Mouse (Mus musculus) forebrain, postnatal 0 days (tissue): ENCODE measurements around the gene Alg12. TPM values are rescaled to one million over a fixed set of nuclear protein-coding genes. Genes with fewer than 3 reads are reported as not detected.
A peak's percentile ranks its signal among the peaks of the same experiment; 100 is the strongest.

Experiments used
- ATAC-seq: fragments of 200-750 bp; cut with Nextera tagmentation; 2 replicates; pipeline ENCODE4 v1.8.0; 2017; ENCODE audit warnings: mild to moderate bottlenecking, moderate library complexity
- DNase-seq: peaks from one replicate; pipeline ENCODE4 v3.0.0-alpha.2; 2015
- H3K27ac ChIP-seq: fragments of 300-500 bp; sonication (generic); 2 replicates; pipeline ENCODE4 v1.5.1; 2014; ENCODE audit warnings: low read depth, mild to moderate bottlenecking, antibody characterized with exemption, low read length, moderate library complexity, mixed read lengths
- H3K27me3 ChIP-seq: fragments of 300-500 bp; sonication (generic); 2 replicates; pipeline ENCODE4 v1.6.1; 2014; ENCODE audit warnings: mild to moderate bottlenecking, low read length, mixed read lengths; ENCODE audit not compliant: insufficient read depth
- H3K36me3 ChIP-seq: fragments of 300-500 bp; sonication (generic); 2 replicates; pipeline ENCODE4 v1.6.1; 2014; ENCODE audit warnings: mild to moderate bottlenecking, moderate library complexity; ENCODE audit not compliant: insufficient read depth
- H3K4me1 ChIP-seq: fragments of 300-500 bp; sonication (generic); 2 replicates; pipeline ENCODE4 v1.6.1; 2014; ENCODE audit warnings: antibody characterized with exemption; ENCODE audit not compliant: insufficient read depth
- H3K4me2 ChIP-seq: fragments of 300-500 bp; sonication (generic); 2 replicates; pipeline ENCODE4 v1.6.1; 2014; ENCODE audit warnings: low read depth, mild to moderate bottlenecking, moderate library complexity
- H3K4me3 ChIP-seq: fragments of 300-500 bp; sonication (generic); 2 replicates; pipeline ENCODE4 v1.5.1; 2014; ENCODE audit warnings: low read depth, low read length, mixed read lengths
- H3K9ac ChIP-seq: fragments of 300-500 bp; sonication (generic); 2 replicates; pipeline ENCODE4 v1.6.1; 2014; ENCODE audit warnings: mild to moderate bottlenecking
- H3K9me3 ChIP-seq: fragments of 300-500 bp; sonication (generic); 2 replicates; pipeline ENCODE4 v1.6.1; 2016; ENCODE audit warnings: low read length
- CTCF ChIP-seq: sonication (generic); IDR thresholded peaks from 2 replicates; pipeline ENCODE4 v1.5.1; 2016; ENCODE audit warnings: antibody characterized with exemption, control low read depth, low read depth
- WGBS: fragments of 180-500 bp; shearing (Covaris S2); extraction: QIAGEN DNeasy Blood & Tissue Kit; methylation state at CpG from one replicate; pipeline ENCODE4 v1.1.7; 2014; 5-methylcytosine and 5-hydroxymethylcytosine counted together
- polyA plus RNA-seq: library from polyadenylated mRNA; unstranded; fragments of >200 nt; fragmentation: Nextera tagmentation; extraction: Ambion mirVana; gene quantifications from 2 replicates; pipeline ENCODE4 v1.2.1, GENCODE M21; 2015
- total RNA-seq: library from RNA; depleted of rRNA; stranded (reverse); fragments of >200 nt; gene quantifications from 2 replicates; pipeline ENCODE4 v1.2.3, GENCODE M21; 2014; rRNA removed

Alg12 gene
- total RNA-seq: 10.2 and 11.9 TPM in 2 replicates
- 5.5 and 7.6 TPM in 2 replicates for polyA plus RNA-seq

- peaks cover 39% of the 10 kb centered on the region for H3K36me3 ChIP-seq
- under 1% methylated on average over 81 of the region's 88 CpGs for WGBS
- H3K27me3 ChIP-seq: no peaks in the 10 kb centered on the region
- TF ChIP-seq CTCF: no peak
- ATAC-seq: peak; percentile 99
- H3K27ac ChIP-seq: peak within 1 kb of the TSS; percentile 80
- H3K4me3 ChIP-seq: peak within 1 kb of the TSS; percentile 88
- no peaks in the 10 kb centered on the region for H3K9me3 ChIP-seq
- DNase-seq: peak; percentile 99
- peak within 1 kb of the TSS; percentile 89 for H3K4me2 ChIP-seq
- peak within 1 kb of the TSS; percentile 74 for H3K9ac ChIP-seq
- H3K4me1 ChIP-seq: peaks cover 11% of the 10 kb centered on the region; the same call in 1 of the 2 replicates
Measured at GRCm38 (mm10) chr15:88819026-88819905, at the start of gene Alg12, which contains the start of gene Creld2. Gene Alg12 (minus strand): TSS chr15:88819318. Gene Creld2 (plus strand): TSS chr15:88819646.

- no peak overlapping the region for H3K4me3 ChIP-seq
- ATAC-seq (no peak), DNase-seq (no peak)
- no peak overlapping the region for H3K27ac ChIP-seq
- H3K27me3 ChIP-seq: no peaks in the 10 kb centered on the region
- H3K4me1 ChIP-seq: peaks cover 5% of the 10 kb centered on the region
- H3K36me3 ChIP-seq: peaks cover 17% of the 10 kb centered on the region
- no peak overlapping the region for H3K9ac ChIP-seq
- H3K4me2 ChIP-seq: no peak overlapping the region
- no peaks in the 10 kb centered on the region for H3K9me3 ChIP-seq
- no peak for TF ChIP-seq CTCF
- whole genome bisulfite sequencing: 92% methylated on average over 6 of the region's 6 CpGs
Measured at GRCm38 (mm10) chr15:88868024-88868742, 49.1 kb upstream of the Alg12 start.

GRCm38 (mm10) chr15:88867368-88868023 is 48.4 kb upstream of the Alg12 start:
- H3K9me3 ChIP-seq: no peaks in the 10 kb centered on the region
- 0 out of 2 replicates have a peak overlapping the region, but pooled peaks have one; percentile 1 for H3K9ac ChIP-seq
- no peak overlapping the region for H3K27ac ChIP-seq
- WGBS: 32% methylated on average over 5 of the region's 5 CpGs
- peaks cover 5% of the 10 kb centered on the region for H3K4me1 ChIP-seq
- no peak for DNase-seq
- no peak for ATAC-seq
- H3K4me2 ChIP-seq: no peak overlapping the region
- peaks cover 17% of the 10 kb centered on the region for H3K36me3 ChIP-seq
- no peaks in the 10 kb centered on the region for H3K27me3 ChIP-seq
- H3K4me3 ChIP-seq: no peak overlapping the region
- TF ChIP-seq CTCF: no peak

- 58% methylated on average over 7 of the region's 7 CpGs for WGBS
- Histone ChIP-seq H3K27me3 (no peaks in the 10 kb centered on the region), H3K36me3 (peaks cover 17% of the 10 kb centered on the region), H3K4me1 (peaks cover 5% of the 10 kb centered on the region), H3K4me3 (no peak overlapping the region), H3K9ac (0 out of 2 replicates have a peak overlapping the region, but pooled peaks have one; percentile 1), H3K27ac (no peak overlapping the region), H3K4me2 (no peak overlapping the region), H3K9me3 (no peaks in the 10 kb centered on the region)
- TF ChIP-seq CTCF: no peak
- DNase-seq (no peak), ATAC-seq (no peak)
Measured at GRCm38 (mm10) chr15:88866934-88867356, 47.8 kb upstream of the Alg12 start.

GRCm38 (mm10) chr15:88865888-88866695 is 47.0 kb upstream of the Alg12 start:
- Histone ChIP-seq H3K4me2 (no peak overlapping the region), H3K36me3 (peaks cover 17% of the 10 kb centered on the region), H3K4me1 (peaks cover 9% of the 10 kb centered on the region), H3K9me3 (no peaks in the 10 kb centered on the region), H3K4me3 (no peak overlapping the region), H3K27me3 (no peaks in the 10 kb centered on the region), H3K27ac (no peak overlapping the region), H3K9ac (no peak overlapping the region)
- no peak for DNase-seq
- TF ChIP-seq CTCF: no peak
- ATAC-seq: no peak
- 82% methylated on average over 4 of the region's 4 CpGs for WGBS

- no peak for ATAC-seq
- H3K9me3 ChIP-seq: no peaks in the 10 kb centered on the region
- peak overlapping the region; percentile 81; the same call in 1 of the 2 replicates for H3K4me2 ChIP-seq
- 93% methylated on average over 14 of the region's 14 CpGs for WGBS
- DNase-seq: no peak
- no peaks in the 10 kb centered on the region for H3K27me3 ChIP-seq
- H3K27ac ChIP-seq: no peak overlapping the region
- H3K36me3 ChIP-seq: peaks cover 17% of the 10 kb centered on the region
- H3K4me3 ChIP-seq: no peak overlapping the region
- H3K9ac ChIP-seq: no peak overlapping the region
- TF ChIP-seq CTCF: no peak
- peaks cover 9% of the 10 kb centered on the region for H3K4me1 ChIP-seq
Measured at GRCm38 (mm10) chr15:88865061-88865460, 45.9 kb upstream of the Alg12 start.
